Mouse (Mus musculus): ENCODE data around the gene Fbp1.
A peak's percentile ranks its signal among the peaks of the same experiment; 100 is the strongest.
"Not testable (repeated sequence)": the region's sequence is repeated elsewhere in the genome, so short reads cannot be mapped to it uniquely, and the experiment has no call there.

Fbp1 gene

DNA sequence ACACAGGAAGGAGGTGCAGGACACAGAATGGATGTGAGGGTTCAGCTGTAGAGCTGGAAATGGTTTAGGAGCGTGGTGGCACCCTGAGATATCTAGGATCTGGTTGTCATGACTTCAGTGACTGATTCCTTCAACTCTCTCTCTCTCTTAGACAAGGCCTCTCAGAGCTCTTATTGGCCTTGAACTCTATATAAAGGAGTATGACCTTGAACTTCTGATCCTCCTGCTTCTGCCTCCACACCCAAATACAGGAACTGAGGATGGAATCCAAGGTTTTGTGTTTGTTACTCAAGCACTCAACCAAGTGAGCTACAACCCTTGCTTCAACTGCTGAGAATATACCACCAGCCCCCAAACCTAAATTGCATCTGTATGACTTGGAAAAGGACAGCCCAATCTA is 12.0 kb downstream of the Fbp1 start:
- no peak for DNase-seq (ENCODE audit: low read depth, low spot score)
- Histone ChIP-seq H3K36me3 (ENCODE audit: control insufficient read depth, insufficient read depth, low read length, poor library complexity, severe bottlenecking) (no peaks in the 10 kb centered on the region), H3K27me3 (ENCODE audit: control insufficient read depth, insufficient read depth, low read length, poor library complexity, severe bottlenecking) (no peaks in the 10 kb centered on the region)

DNA sequence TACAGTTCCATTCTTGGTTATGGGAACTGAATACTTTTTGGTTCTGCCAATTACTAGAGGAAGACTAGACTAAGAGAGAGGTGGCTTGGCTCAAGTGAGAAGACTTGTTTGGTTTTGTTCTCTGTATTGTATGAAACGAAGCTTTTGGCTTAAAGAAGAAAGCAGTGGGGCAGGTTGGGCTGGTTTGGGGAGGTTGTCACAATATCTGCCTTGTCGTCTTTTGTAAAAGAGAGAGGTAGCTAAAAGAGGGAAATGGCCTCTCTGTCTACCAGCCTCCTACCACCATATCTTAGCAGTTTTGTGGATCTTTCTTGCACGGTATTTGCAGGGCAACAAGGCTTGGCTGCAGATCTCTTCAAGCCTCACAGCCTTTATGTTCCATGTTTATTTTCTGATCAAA is 15.8 kb downstream of the Fbp1 start:
- Histone ChIP-seq H3K36me3 (ENCODE audit: control insufficient read depth, insufficient read depth, low read length, poor library complexity, severe bottlenecking) (no peaks in the 10 kb centered on the region), H3K27me3 (ENCODE audit: control insufficient read depth, insufficient read depth, low read length, poor library complexity, severe bottlenecking) (no peaks in the 10 kb centered on the region)
- DNase-seq (ENCODE audit: low read depth, low spot score): no peak

DNA sequence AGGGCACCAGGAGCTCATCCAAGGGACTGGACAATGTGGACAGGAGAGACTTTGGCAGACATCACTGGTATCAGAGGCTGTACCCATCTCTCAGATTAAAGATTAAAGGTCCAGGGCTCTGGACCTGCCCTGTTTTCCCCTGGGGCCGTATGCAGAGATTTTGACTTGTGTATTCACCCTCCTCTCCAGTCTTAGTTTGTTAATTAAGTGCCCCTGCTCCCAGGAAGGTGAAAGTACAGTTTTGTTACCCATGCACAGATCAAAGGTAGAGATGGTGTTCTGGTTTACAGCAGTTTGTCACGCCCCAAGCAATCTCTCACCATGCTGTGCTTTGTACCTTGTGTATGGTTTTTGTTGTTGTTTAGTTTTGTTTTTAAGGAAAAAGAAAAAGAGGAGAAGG is 17.5 kb downstream of the Fbp1 start:
- DNase-seq (ENCODE audit: low read depth, low spot score): no peak
- H3K27me3 ChIP-seq (ENCODE audit: control insufficient read depth, insufficient read depth, low read length, poor library complexity, severe bottlenecking): no peaks in the 10 kb centered on the region
- no peaks in the 10 kb centered on the region for H3K36me3 ChIP-seq (ENCODE audit: control insufficient read depth, insufficient read depth, low read length, poor library complexity, severe bottlenecking)

DNA sequence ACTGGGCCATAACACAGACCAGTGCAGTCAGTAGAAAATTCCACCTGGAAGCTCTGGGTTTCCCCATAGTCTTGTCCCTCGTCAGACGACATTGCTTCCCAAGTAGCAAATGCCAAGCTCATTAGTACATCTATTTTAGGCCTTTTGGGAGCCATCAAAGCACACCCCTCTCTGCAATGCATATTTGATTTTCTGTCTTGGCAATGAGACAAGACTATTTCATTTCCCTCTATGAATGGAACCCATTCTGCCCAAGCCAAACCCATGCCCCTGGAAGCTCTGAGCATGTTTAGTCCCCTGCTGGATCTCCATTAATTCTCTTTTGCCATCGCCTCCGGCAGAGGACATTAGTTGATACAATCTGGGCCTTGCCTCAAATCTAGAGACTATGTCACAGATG is 21.3 kb downstream of the Fbp1 start:
- Histone ChIP-seq H3K27me3 (ENCODE audit: control insufficient read depth, insufficient read depth, low read length, poor library complexity, severe bottlenecking) (no peaks in the 10 kb centered on the region), H3K36me3 (ENCODE audit: control insufficient read depth, insufficient read depth, low read length, poor library complexity, severe bottlenecking) (no peaks in the 10 kb centered on the region)
- no peak for DNase-seq (ENCODE audit: low read depth, low spot score)

DNA sequence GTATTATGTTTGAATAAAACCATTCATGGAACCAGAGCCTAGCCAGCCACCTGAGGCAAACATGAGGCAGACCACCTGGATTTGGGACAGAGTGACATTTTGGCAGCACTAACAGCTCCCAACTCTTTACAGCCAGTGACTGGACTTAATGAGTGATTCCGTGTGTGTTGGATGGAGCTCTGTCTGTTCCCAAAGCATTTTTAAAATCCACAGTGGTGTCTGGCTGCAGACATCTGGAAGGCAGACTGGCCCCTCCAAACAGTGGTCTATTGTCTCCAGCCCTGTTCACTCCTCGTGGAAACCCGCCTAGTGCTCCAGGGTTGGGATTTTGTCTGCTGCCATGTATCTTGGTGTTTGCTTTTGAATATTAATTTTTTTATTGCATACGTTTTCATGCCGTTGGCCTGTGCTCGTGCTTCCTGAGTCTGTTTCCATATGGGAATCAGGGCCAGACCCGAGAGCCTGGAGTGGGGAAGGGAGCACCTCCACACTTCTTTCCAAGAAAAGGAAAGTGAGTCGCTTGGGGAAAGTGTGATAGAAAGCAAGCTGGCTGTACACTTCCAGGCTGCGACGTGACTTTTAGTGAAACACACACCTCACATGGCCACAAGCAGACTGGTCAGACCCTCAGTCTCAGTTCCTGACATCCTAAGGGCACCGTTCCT is 22.3 kb downstream of the Fbp1 start:
- Histone ChIP-seq H3K27me3 (ENCODE audit: control insufficient read depth, insufficient read depth, low read length, poor library complexity, severe bottlenecking) (no peaks in the 10 kb centered on the region), H3K36me3 (ENCODE audit: control insufficient read depth, insufficient read depth, low read length, poor library complexity, severe bottlenecking) (no peaks in the 10 kb centered on the region)
- no peak for DNase-seq (ENCODE audit: low read depth, low spot score)

DNA sequence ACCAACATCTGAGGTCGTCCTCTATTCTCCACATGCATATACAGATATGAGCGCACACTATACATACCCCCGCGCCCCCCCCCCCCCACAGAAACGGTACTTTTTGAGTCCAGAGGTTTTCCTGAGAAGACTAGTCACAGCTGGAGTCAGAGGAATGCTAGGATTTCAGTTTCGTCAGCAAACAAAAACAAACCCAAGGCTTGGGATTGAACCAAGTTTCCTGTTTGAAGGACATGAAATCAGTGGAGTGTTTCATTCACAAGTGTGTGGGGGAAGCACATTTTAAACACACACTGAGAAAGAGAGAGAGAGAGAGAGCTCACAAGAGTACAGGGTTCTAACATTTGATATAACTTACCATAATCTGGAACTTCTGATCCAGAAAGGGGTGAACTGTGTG is 24.3 kb downstream of the Fbp1 start:
- no peaks in the 10 kb centered on the region for H3K27me3 ChIP-seq (ENCODE audit: control insufficient read depth, insufficient read depth, low read length, poor library complexity, severe bottlenecking)
- no peak for DNase-seq (ENCODE audit: low read depth, low spot score)
- no peaks in the 10 kb centered on the region for H3K36me3 ChIP-seq (ENCODE audit: control insufficient read depth, insufficient read depth, low read length, poor library complexity, severe bottlenecking)

DNA sequence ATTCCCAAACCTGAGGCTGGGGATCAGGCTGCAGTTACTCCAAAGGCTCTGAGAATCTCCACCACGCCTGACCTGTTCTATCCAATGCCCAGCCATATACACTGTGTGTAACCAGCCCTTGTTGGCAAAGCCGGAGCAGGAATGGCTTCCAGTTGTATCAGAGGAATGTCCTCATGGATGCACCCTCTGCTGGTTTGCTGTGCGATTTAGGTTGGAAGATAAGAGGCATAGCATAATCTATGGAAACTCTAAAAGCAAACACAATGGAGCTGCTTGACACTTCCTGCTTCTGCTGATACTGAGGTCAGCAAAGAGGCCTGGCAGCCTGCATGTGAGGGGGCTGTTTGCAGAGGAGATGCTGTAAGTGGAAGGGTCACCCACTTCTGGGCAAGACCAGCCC is 25.2 kb downstream of the Fbp1 start:
- no peaks in the 10 kb centered on the region for H3K36me3 ChIP-seq (ENCODE audit: control insufficient read depth, insufficient read depth, low read length, poor library complexity, severe bottlenecking)
- no peaks in the 10 kb centered on the region for H3K27me3 ChIP-seq (ENCODE audit: control insufficient read depth, insufficient read depth, low read length, poor library complexity, severe bottlenecking)
- DNase-seq (ENCODE audit: low read depth, low spot score): no peak

DNA sequence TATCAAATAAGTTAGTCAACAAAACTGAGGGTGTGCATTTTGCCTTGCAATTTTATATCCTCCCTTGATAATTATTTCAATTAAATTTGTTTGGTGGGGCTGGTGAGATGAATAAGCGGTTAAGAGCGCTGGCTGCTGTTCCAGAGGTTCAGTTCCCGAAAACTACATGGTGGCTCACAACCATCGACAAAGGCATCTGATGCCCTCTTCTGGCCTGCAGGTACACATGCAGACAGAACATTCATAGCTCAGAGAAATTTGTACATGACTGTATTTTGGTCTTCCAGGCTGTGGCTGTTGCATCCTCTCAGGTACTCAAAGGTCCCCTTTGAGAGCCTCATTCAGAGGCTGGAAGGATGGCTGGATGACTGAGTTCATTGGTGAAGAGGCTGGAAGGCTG is 28.0 kb downstream of the Fbp1 start:
- DNase-seq (ENCODE audit: low read depth, low spot score): no peak
- no peaks in the 10 kb centered on the region for H3K36me3 ChIP-seq (ENCODE audit: control insufficient read depth, insufficient read depth, low read length, poor library complexity, severe bottlenecking)
- H3K27me3 ChIP-seq (ENCODE audit: control insufficient read depth, insufficient read depth, low read length, poor library complexity, severe bottlenecking): no peaks in the 10 kb centered on the region

DNA sequence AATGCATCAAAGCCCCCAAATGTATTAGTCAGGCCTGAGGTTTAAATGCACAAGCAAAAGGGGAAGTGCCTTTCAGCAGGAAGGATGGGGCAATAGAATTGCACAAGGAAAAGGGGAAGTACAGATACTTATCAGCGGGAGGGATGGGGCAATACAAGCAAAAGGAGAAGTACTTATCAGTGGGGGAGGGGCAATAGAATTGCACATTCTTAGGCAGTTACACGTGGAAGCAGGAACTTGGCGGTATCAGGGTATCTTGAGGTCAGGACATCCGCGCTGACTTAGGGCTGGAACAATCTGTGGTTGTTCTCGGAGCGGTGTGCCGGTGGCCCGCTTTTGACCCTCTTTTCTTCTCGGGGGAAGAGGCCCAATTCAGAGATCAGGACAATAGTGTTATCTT is 28.8 kb downstream of the Fbp1 start:
- not testable (repeated sequence) for H3K36me3 ChIP-seq (ENCODE audit: control insufficient read depth, insufficient read depth, low read length, poor library complexity, severe bottlenecking); H3K27me3 ChIP-seq (ENCODE audit: control insufficient read depth, insufficient read depth, low read length, poor library complexity, severe bottlenecking)
- peak; percentile 62 for DNase-seq (ENCODE audit: low read depth, low spot score)

DNA sequence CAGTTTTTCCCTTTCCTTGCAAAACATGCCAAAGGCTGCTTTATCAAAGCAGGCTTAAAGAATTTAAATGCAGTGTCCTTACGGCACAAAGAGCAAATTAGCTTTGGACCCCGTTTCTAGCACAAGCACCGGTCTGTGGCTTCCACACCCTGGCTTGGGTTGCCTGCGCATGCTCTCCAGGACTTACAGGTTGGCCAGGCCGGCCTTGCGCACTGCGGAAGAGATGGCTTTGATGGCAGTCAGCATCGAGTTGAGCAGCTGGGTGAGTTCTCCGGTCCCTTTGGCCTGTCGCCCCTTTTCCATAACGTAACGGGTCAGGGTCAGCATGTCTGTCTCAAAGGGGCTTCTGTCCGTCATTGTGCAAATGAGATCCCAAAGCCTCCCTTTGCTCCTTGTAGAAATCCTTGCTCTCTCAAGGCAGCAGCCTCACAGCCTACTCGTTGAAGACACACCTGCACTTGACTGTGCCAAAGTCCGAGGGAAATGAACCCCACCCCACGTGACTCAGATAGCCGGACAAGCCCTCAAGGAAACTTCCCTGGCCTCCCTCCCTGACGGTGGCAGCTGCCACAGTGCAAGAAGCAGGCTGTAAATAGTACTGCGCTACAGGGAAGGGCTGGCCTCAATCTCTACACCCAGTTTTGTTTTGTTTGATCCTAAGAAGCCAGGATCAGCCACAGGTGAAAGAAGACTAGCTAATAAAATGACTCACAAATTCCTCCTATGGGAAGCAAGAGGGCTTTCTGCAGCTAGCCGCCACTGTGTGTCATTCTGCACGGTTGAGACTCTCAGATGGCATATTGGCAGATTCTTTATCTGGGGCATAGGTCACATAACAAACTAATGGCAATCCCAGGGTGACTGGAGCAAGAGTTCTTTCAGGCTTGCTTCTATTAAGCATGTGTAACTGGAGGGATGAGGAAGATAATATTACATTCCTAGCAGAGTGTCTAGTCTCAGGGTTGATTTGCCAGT is 29.9 kb downstream of the Fbp1 start, which contains the start of gene Fbp2:
Gene Fbp2, minus strand, starts transcription at position 482 of the 975 bp plus-strand sequence.
- no peak for DNase-seq (ENCODE audit: low read depth, low spot score)
- H3K27me3 ChIP-seq (ENCODE audit: control insufficient read depth, insufficient read depth, low read length, poor library complexity, severe bottlenecking): no peaks in the 10 kb centered on the region

DNA sequence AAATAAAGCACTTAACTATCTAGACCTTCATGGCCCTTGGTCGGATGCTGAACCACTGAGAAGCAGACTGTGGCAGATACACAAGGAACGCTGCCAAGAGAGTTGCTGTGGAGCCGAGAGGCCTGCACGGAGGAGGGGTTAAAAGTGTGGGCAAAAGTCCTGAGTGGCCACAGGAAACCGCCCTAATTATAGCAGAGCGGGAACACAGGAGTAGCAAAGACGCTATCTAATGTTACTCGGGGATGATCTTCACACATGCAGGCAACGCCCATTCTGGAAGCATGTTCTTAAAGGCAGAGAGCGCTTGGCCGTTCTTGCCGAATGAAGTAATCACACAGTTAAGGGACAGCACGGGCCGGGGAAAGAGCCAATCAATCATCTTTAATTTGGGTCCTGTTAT is 31.2 kb downstream of the Fbp1 start:
- Histone ChIP-seq H3K27me3 (ENCODE audit: control insufficient read depth, insufficient read depth, low read length, poor library complexity, severe bottlenecking) (no peaks in the 10 kb centered on the region), H3K36me3 (ENCODE audit: control insufficient read depth, insufficient read depth, low read length, poor library complexity, severe bottlenecking) (no peaks in the 10 kb centered on the region)
- DNase-seq (ENCODE audit: low read depth, low spot score): no peak

More for the DNA sequence above, 29.9 kb downstream of the Fbp1 start, which contains the start of gene Fbp2:
- H3K36me3 ChIP-seq (ENCODE audit: control insufficient read depth, insufficient read depth, low read length, poor library complexity, severe bottlenecking): no peaks in the 10 kb centered on the region

DNA sequence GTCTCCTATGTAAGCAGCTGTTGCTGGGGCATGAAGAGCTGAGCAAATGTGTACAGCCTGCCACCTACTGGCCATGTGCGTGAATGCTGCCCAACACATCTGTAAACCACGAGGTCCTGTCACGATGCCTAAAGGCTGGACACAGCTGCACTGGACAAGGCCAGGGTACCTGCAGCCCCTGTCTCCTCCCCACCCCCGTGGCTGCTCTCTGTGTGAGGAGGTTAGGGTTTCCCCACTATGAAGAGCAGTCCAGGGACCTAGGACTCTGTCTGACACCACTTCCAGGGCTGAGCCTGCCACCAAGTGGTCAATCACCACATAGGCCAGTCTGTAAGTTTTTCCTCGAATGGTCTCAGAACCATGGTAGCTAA is 31.8 kb downstream of the Fbp1 start:
- Histone ChIP-seq H3K27me3 (ENCODE audit: control insufficient read depth, insufficient read depth, low read length, poor library complexity, severe bottlenecking) (no peaks in the 10 kb centered on the region), H3K36me3 (ENCODE audit: control insufficient read depth, insufficient read depth, low read length, poor library complexity, severe bottlenecking) (no peaks in the 10 kb centered on the region)
- DNase-seq (ENCODE audit: low read depth, low spot score): peak; percentile 91

DNA sequence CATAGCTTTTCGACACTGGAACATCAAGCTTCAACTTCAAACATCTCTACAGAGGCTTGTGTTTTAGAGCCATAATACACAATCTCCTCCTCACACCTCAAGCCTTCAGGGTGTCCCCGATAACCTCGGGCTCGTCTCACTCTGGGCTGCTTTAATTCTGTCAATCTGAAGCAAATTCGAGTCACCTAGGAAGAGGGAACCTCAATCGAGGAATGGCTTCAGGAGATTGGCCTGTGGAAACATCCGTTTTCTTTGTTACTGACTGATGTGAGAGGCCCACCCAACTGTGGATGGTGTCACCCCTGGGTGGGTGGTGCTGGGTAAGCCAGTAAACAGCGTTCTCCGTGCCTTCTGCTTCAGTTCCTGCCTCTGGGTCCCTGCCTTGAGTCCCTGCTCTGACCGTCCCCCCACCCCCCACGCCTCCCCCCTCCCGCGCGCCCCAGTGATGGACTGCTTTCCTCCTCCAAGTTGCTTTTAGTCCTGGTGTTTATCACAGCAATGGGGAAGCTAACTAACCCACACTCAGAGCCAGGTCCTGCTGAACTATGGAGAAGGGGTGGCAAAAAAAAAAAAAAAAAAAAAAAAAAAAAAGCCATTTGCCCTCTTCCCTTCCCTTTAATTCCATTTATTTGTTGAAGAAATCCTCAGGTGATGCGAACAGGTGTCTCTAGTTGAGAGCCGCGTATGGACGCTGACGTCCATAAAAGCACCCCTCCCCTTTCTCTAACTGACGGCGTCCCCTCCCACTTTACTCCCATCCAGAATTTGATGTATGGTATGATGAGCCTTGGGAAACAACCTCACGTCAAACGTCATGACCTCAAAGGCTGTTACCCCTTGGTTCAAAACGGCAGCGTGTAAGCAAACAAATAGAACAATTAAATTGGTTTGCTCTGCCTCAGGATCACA is 32.4 kb downstream of the Fbp1 start:
- Histone ChIP-seq H3K27me3 (ENCODE audit: control insufficient read depth, insufficient read depth, low read length, poor library complexity, severe bottlenecking) (no peaks in the 10 kb centered on the region), H3K36me3 (ENCODE audit: control insufficient read depth, insufficient read depth, low read length, poor library complexity, severe bottlenecking) (no peaks in the 10 kb centered on the region)
- DNase-seq (ENCODE audit: low read depth, low spot score): no peak

DNA sequence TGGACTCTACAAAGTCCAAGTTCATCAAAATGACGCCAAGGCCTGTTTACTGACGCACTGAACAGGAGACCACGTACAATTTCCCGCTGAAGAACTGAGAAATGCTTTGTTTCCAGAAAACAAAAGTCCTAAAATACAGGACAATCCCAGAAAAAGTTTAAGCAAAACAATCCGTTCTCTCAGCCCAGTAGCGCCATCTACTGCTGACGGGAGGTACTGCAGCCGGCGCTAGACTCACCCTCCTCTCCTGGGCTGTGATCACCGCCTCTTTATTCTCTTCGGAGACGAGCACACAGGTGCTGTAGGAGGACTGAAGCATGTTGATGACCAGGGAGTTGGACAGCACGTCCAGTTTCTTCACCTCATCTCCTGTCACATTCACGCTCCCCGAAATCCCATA is 33.4 kb downstream of the Fbp1 start:
- DNase-seq (ENCODE audit: low read depth, low spot score): peak; percentile 70
- Histone ChIP-seq H3K27me3 (ENCODE audit: control insufficient read depth, insufficient read depth, low read length, poor library complexity, severe bottlenecking) (no peaks in the 10 kb centered on the region), H3K36me3 (ENCODE audit: control insufficient read depth, insufficient read depth, low read length, poor library complexity, severe bottlenecking) (no peaks in the 10 kb centered on the region)
